Mouse (Mus musculus) lung, embryonic 14.5 days (tissue): ENCODE results near the gene Mapk12. TPM values are rescaled to one million over a fixed set of nuclear protein-coding genes. Genes with fewer than 3 reads are reported as not detected.

Source experiments
- ATAC-seq: fragments of 200-750 bp; cut with Nextera tagmentation; 2 replicates; pipeline ENCODE4 v1.8.0; 2017; ENCODE audit warnings: mild to moderate bottlenecking, moderate TSS enrichment, moderate library complexity; ENCODE audit not compliant: insufficient read depth
- DNase-seq: peaks from one replicate; pipeline ENCODE4 v3.0.0-alpha.2; 2015
- H3K27ac ChIP-seq: fragments of 300-500 bp; sonication (generic); 2 replicates; pipeline ENCODE4 v1.5.1; 2014; ENCODE audit warnings: low read depth, mild to moderate bottlenecking, moderate library complexity
- H3K27me3 ChIP-seq: fragments of 300-500 bp; sonication (generic); 2 replicates; pipeline ENCODE4 v1.6.1; 2014; ENCODE audit warnings: low read length, control low read depth; ENCODE audit not compliant: insufficient read depth
- H3K36me3 ChIP-seq: fragments of 300-500 bp; sonication (generic); 2 replicates; pipeline ENCODE4 v1.6.1; 2014; ENCODE audit warnings: control low read depth; ENCODE audit not compliant: insufficient read depth
- H3K4me1 ChIP-seq: fragments of 300-500 bp; sonication (generic); 2 replicates; pipeline ENCODE4 v1.6.1; 2014; ENCODE audit warnings: antibody characterized with exemption, control low read depth; ENCODE audit not compliant: insufficient read depth
- H3K4me2 ChIP-seq: fragments of 300-500 bp; sonication (generic); 2 replicates; pipeline ENCODE4 v1.6.1; 2014; ENCODE audit warnings: mild to moderate bottlenecking
- H3K4me3 ChIP-seq: fragments of 300-500 bp; sonication (generic); 2 replicates; pipeline ENCODE4 v1.5.1; 2014; ENCODE audit warnings: low read depth, low read length
- H3K9ac ChIP-seq: fragments of 300-500 bp; sonication (generic); 2 replicates; pipeline ENCODE4 v1.6.1; 2014
- H3K9me3 ChIP-seq: fragments of 300-500 bp; sonication (generic); 2 replicates; pipeline ENCODE4 v1.6.1; 2016; ENCODE audit warnings: low read depth, low read length, control low read depth
- CTCF ChIP-seq: IDR thresholded peaks from 2 replicates; pipeline ENCODE4 v1.5.1; 2016; ENCODE audit warnings: antibody characterized with exemption, low read depth
- WGBS: fragments of 180-500 bp; shearing (Covaris S2); extraction: QIAGEN DNeasy Blood & Tissue Kit; methylation state at CpG from one replicate; pipeline ENCODE4 v1.1.7; 2014; 5-methylcytosine and 5-hydroxymethylcytosine counted together
- polyA plus RNA-seq: library from polyadenylated mRNA; unstranded; fragments of >200 nt; fragmentation: Nextera tagmentation; extraction: Ambion mirVana; gene quantifications from 2 replicates; pipeline ENCODE4 v1.2.1, GENCODE M21; 2014

The Mapk12 gene
- polyA plus RNA-seq, 1 experiment from 2014 or later: 11.4 TPM

- no peak overlapping the region for H3K4me3 ChIP-seq
- no peaks in the 10 kb centered on the region for H3K36me3 ChIP-seq
- no peak overlapping the region for H3K9ac ChIP-seq
- DNase-seq (peak; percentile 86), ATAC-seq (no peak)
- H3K4me1 ChIP-seq: peaks cover 47% of the 10 kb centered on the region
- WGBS: 12% methylated on average over 5 of the region's 5 CpGs
- peak overlapping the region; percentile 63 for H3K4me2 ChIP-seq
- H3K27me3 ChIP-seq: no peaks in the 10 kb centered on the region
- H3K27ac ChIP-seq: peak overlapping the region; percentile 54
- no peaks in the 10 kb centered on the region for H3K9me3 ChIP-seq
- TF ChIP-seq CTCF: no peak
These were observed 36.6 kb upstream of the Mapk12 start for GRCm38 (mm10) chr15:89177121-89177520.

GRCm38 (mm10) chr15:89175411-89176155 lies 35.1 kb upstream of the Mapk12 start:
- no peak overlapping the region for H3K4me3 ChIP-seq
- H3K9ac ChIP-seq: no peak overlapping the region
- peak overlapping the region; percentile 18; the same call in 1 of the 2 replicates for H3K4me2 ChIP-seq
- H3K9me3 ChIP-seq: no peaks in the 10 kb centered on the region
- peaks cover 47% of the 10 kb centered on the region for H3K4me1 ChIP-seq
- H3K36me3 ChIP-seq: no peaks in the 10 kb centered on the region
- no peaks in the 10 kb centered on the region for H3K27me3 ChIP-seq
- WGBS: 48% methylated on average over 13 of the region's 13 CpGs
- DNase-seq: peak; percentile 54
- no peak for ATAC-seq
- H3K27ac ChIP-seq: peak overlapping the region; percentile 9; the same call in 1 of the 2 replicates
- TF ChIP-seq CTCF: no peak

- Histone ChIP-seq H3K4me1 (peaks cover 50% of the 10 kb centered on the region), H3K27me3 (no peaks in the 10 kb centered on the region), H3K4me2 (no peak overlapping the region), H3K27ac (no peak overlapping the region), H3K4me3 (no peak overlapping the region), H3K9me3 (no peaks in the 10 kb centered on the region), H3K36me3 (no peaks in the 10 kb centered on the region), H3K9ac (no peak overlapping the region)
- TF ChIP-seq CTCF: no peak
- ATAC-seq: no peak
- 33% methylated on average over 11 of the region's 11 CpGs for WGBS
- no peak for DNase-seq
These were observed 34.4 kb upstream of the Mapk12 start for GRCm38 (mm10) chr15:89174889-89175339.

GRCm38 (mm10) chr15:89173906-89174214 lies 33.4 kb upstream of the Mapk12 start:
- Histone ChIP-seq H3K4me3 (peak overlapping the region; percentile 56), H3K27me3 (no peaks in the 10 kb centered on the region), H3K36me3 (peaks cover 5% of the 10 kb centered on the region), H3K27ac (no peak overlapping the region), H3K4me2 (peak overlapping the region; percentile 100), H3K9me3 (no peaks in the 10 kb centered on the region), H3K4me1 (peaks cover 60% of the 10 kb centered on the region), H3K9ac (peak overlapping the region; percentile 70)
- TF ChIP-seq CTCF: no peak
- DNase-seq (peak; percentile 76), ATAC-seq (peak; percentile 44; the same call in 1 of the 2 replicates)
- whole genome bisulfite sequencing: 1% methylated on average over 15 of the region's 15 CpGs

GRCm38 (mm10) chr15:89173024-89173905 lies 32.8 kb upstream of the Mapk12 start:
- ATAC-seq: peak; percentile 11; the same call in 1 of the 2 replicates
- Histone ChIP-seq H3K27me3 (no peaks in the 10 kb centered on the region), H3K4me3 (peak overlapping the region; percentile 56), H3K4me2 (peak overlapping the region; percentile 100), H3K9me3 (no peaks in the 10 kb centered on the region), H3K36me3 (peaks cover 11% of the 10 kb centered on the region), H3K27ac (peak overlapping the region; percentile 14; the same call in 1 of the 2 replicates), H3K9ac (peak overlapping the region; percentile 70), H3K4me1 (peaks cover 54% of the 10 kb centered on the region)
- peak; percentile 78 for DNase-seq
- WGBS: under 1% methylated on average over 65 of the region's 65 CpGs
- peak; percentile 9; the same call in 1 of the 2 replicates for TF ChIP-seq CTCF

GRCm38 (mm10) chr15:89172276-89172935 lies 31.9 kb upstream of the Mapk12 start:
- no peaks in the 10 kb centered on the region for H3K9me3 ChIP-seq
- peaks cover 19% of the 10 kb centered on the region for H3K36me3 ChIP-seq
- peak overlapping the region; percentile 56 for H3K4me3 ChIP-seq
- 48% methylated on average over 17 of the region's 17 CpGs for WGBS
- H3K9ac ChIP-seq: peak overlapping the region; percentile 70
- peaks cover 46% of the 10 kb centered on the region for H3K4me1 ChIP-seq
- DNase-seq: peak; percentile 8
- TF ChIP-seq CTCF: no peak
- H3K4me2 ChIP-seq: peak overlapping the region; percentile 100
- ATAC-seq: no peak
- no peaks in the 10 kb centered on the region for H3K27me3 ChIP-seq
- H3K27ac ChIP-seq: peak overlapping the region; percentile 14; the same call in 1 of the 2 replicates
